Mouse (Mus musculus): ENCODE data around the gene Faf2. TPM values are rescaled to one million over a fixed set of nuclear protein-coding genes. Genes with fewer than 3 reads are reported as not detected.

Faf2 gene
- polyA plus RNA-seq, 1 experiment, result 14.5 TPM

GRCm38 (mm10) chr13:54660877-54661276 is 39.3 kb downstream of the Faf2 start:
- TF ChIP-seq CTCF (IDR thresholded peaks at IDR 0.05; ENCODE audit: extremely low read depth, insufficient read length, insufficient replicate concordance, low read depth, low read length), result no peak
- no peak for TF ChIP-seq POLR2A (IDR thresholded peaks at IDR 0.05; ENCODE audit: low read depth, low read length)
- 30% methylated on average over 5 of the region's 5 CpGs for WGBS
- Histone ChIP-seq H3K36me3 (ENCODE audit: control insufficient read depth, insufficient read depth, low read length) (peaks cover 42% of the 10 kb centered on the region), H3K27me3 (ENCODE audit: control insufficient read depth, insufficient read depth, low read length) (no peaks in the 10 kb centered on the region), H3K27ac (ENCODE audit: insufficient read depth, low read depth, low read length) (no peak overlapping the region), H3K4me3 (ENCODE audit: low read depth, low read length) (no peak overlapping the region), H3K4me1 (ENCODE audit: control insufficient read depth, insufficient read depth, insufficient read length, low read length) (no peaks in the 10 kb centered on the region)

- H3K36me3 ChIP-seq (ENCODE audit: control insufficient read depth, insufficient read depth, low read length), result peaks cover 38% of the 10 kb centered on the region
- TF ChIP-seq CTCF (IDR thresholded peaks at IDR 0.05; ENCODE audit: extremely low read depth, insufficient read length, insufficient replicate concordance, low read depth, low read length) (no peak), POLR2A (IDR thresholded peaks at IDR 0.05; ENCODE audit: low read depth, low read length) (no peak)
- H3K4me3 ChIP-seq (ENCODE audit: low read depth, low read length), result no peak overlapping the region
- no peak overlapping the region for H3K27ac ChIP-seq (ENCODE audit: insufficient read depth, low read depth, low read length)
- H3K27me3 ChIP-seq (ENCODE audit: control insufficient read depth, insufficient read depth, low read length), result no peaks in the 10 kb centered on the region
- WGBS, result 25% methylated on average over 12 of the region's 12 CpGs
- no peaks in the 10 kb centered on the region for H3K4me1 ChIP-seq (ENCODE audit: control insufficient read depth, insufficient read depth, insufficient read length, low read length)
Observed at GRCm38 (mm10) chr13:54661358-54661757, 39.8 kb downstream of the Faf2 start.

- Histone ChIP-seq H3K36me3 (ENCODE audit: control insufficient read depth, insufficient read depth, low read length) (peaks cover 29% of the 10 kb centered on the region), H3K27me3 (ENCODE audit: control insufficient read depth, insufficient read depth, low read length) (no peaks in the 10 kb centered on the region), H3K4me3 (ENCODE audit: low read depth, low read length) (no peak overlapping the region), H3K27ac (ENCODE audit: insufficient read depth, low read depth, low read length) (no peak overlapping the region), H3K4me1 (ENCODE audit: control insufficient read depth, insufficient read depth, insufficient read length, low read length) (no peaks in the 10 kb centered on the region)
- 81% methylated on average over 4 of the region's 4 CpGs for WGBS
- TF ChIP-seq CTCF (IDR thresholded peaks at IDR 0.05; ENCODE audit: extremely low read depth, insufficient read length, insufficient replicate concordance, low read depth, low read length), result no peak
- TF ChIP-seq POLR2A (IDR thresholded peaks at IDR 0.05; ENCODE audit: low read depth, low read length), result no peak
Observed at GRCm38 (mm10) chr13:54663999-54664398, 42.4 kb downstream of the Faf2 start.

- H3K4me3 ChIP-seq (ENCODE audit: low read depth, low read length), result no peak overlapping the region
- H3K27me3 ChIP-seq (ENCODE audit: control insufficient read depth, insufficient read depth, low read length), result no peaks in the 10 kb centered on the region
- H3K4me1 ChIP-seq (ENCODE audit: control insufficient read depth, insufficient read depth, insufficient read length, low read length), result no peaks in the 10 kb centered on the region
- H3K27ac ChIP-seq (ENCODE audit: insufficient read depth, low read depth, low read length), result no peak overlapping the region
- 56% methylated on average over 1 of the region's 1 CpGs for WGBS
- no peak for TF ChIP-seq POLR2A (IDR thresholded peaks at IDR 0.05; ENCODE audit: low read depth, low read length)
- H3K36me3 ChIP-seq (ENCODE audit: control insufficient read depth, insufficient read depth, low read length), result peaks cover 27% of the 10 kb centered on the region
Observed at GRCm38 (mm10) chr13:54664509-54664908, 42.9 kb downstream of the Faf2 start.

- 64% methylated on average over 7 of the region's 7 CpGs for WGBS
- no peaks in the 10 kb centered on the region for H3K27me3 ChIP-seq (ENCODE audit: control insufficient read depth, insufficient read depth, low read length)
- H3K4me3 ChIP-seq (ENCODE audit: low read depth, low read length), result no peak overlapping the region
Observed at GRCm38 (mm10) chr13:54665062-54665461, 43.5 kb downstream of the Faf2 start.

GRCm38 (mm10) chr13:54670491-54670890 is 48.9 kb downstream of the Faf2 start:
- peaks cover 5% of the 10 kb centered on the region; the same call in 1 of the 2 replicates for H3K36me3 ChIP-seq (ENCODE audit: control insufficient read depth, insufficient read depth, low read length)
- TF ChIP-seq POLR2A (IDR thresholded peaks at IDR 0.05; ENCODE audit: low read depth, low read length), result no peak
- TF ChIP-seq CTCF (IDR thresholded peaks at IDR 0.05; ENCODE audit: extremely low read depth, insufficient read length, insufficient replicate concordance, low read depth, low read length), result no peak
- H3K4me3 ChIP-seq (ENCODE audit: low read depth, low read length), result no peak overlapping the region
- WGBS, result 61% methylated on average over 2 of the region's 2 CpGs
- no peak overlapping the region for H3K27ac ChIP-seq (ENCODE audit: insufficient read depth, low read depth, low read length)
- H3K27me3 ChIP-seq (ENCODE audit: control insufficient read depth, insufficient read depth, low read length), result no peaks in the 10 kb centered on the region
- no peaks in the 10 kb centered on the region for H3K4me1 ChIP-seq (ENCODE audit: control insufficient read depth, insufficient read depth, insufficient read length, low read length)

More at GRCm38 (mm10) chr13:54665062-54665461, 43.5 kb downstream of the Faf2 start:
- no peak overlapping the region for H3K27ac ChIP-seq (ENCODE audit: insufficient read depth, low read depth, low read length)
- H3K4me1 ChIP-seq (ENCODE audit: control insufficient read depth, insufficient read depth, insufficient read length, low read length), result no peaks in the 10 kb centered on the region
- peaks cover 26% of the 10 kb centered on the region for H3K36me3 ChIP-seq (ENCODE audit: control insufficient read depth, insufficient read depth, low read length)
- no peak for TF ChIP-seq POLR2A (IDR thresholded peaks at IDR 0.05; ENCODE audit: low read depth, low read length)
- no peak for TF ChIP-seq CTCF (IDR thresholded peaks at IDR 0.05; ENCODE audit: extremely low read depth, insufficient read length, insufficient replicate concordance, low read depth, low read length)

- no peak for TF ChIP-seq CTCF (IDR thresholded peaks at IDR 0.05; ENCODE audit: extremely low read depth, insufficient read length, insufficient replicate concordance, low read depth, low read length)
- no peak for TF ChIP-seq POLR2A (IDR thresholded peaks at IDR 0.05; ENCODE audit: low read depth, low read length)
- WGBS, result 25% methylated on average over 11 of the region's 11 CpGs
- H3K27ac ChIP-seq (ENCODE audit: insufficient read depth, low read depth, low read length), result peak overlapping the region; percentile 62; the same call in 1 of the 2 replicates
- peaks cover 12% of the 10 kb centered on the region for H3K36me3 ChIP-seq (ENCODE audit: control insufficient read depth, insufficient read depth, low read length)
- H3K4me1 ChIP-seq (ENCODE audit: control insufficient read depth, insufficient read depth, insufficient read length, low read length), result peaks cover 10% of the 10 kb centered on the region; the same call in 1 of the 2 replicates
- no peak overlapping the region for H3K4me3 ChIP-seq (ENCODE audit: low read depth, low read length)
- H3K27me3 ChIP-seq (ENCODE audit: control insufficient read depth, insufficient read depth, low read length), result no peaks in the 10 kb centered on the region
Observed at GRCm38 (mm10) chr13:54675895-54676590, 54.5 kb downstream of the Faf2 start.
